Mouse (Mus musculus) erythroblast, embryonic 14.5 days (primary cell): ENCODE data around the gene Lrrc47. TPM values are rescaled to one million over a fixed set of nuclear protein-coding genes. Genes with fewer than 3 reads are reported as not detected.

Experiments used
- H3K27me3 ChIP-seq: 2 replicates; pipeline ENCODE4 v1.6.1; 2012; ENCODE audit warnings: inconsistent platforms; ENCODE audit not compliant: control insufficient read depth
- H3K36me3 ChIP-seq: 2 replicates; pipeline ENCODE4 v1.6.1; 2012; ENCODE audit warnings: mild to moderate bottlenecking, inconsistent platforms; ENCODE audit not compliant: control insufficient read depth
- H3K4me1 ChIP-seq: 2 replicates; pipeline ENCODE4 v1.6.1; 2012; ENCODE audit warnings: inconsistent platforms; ENCODE audit not compliant: control insufficient read depth
- H3K4me3 ChIP-seq: replicated peaks from 2 replicates; pipeline ENCODE3; 2012; ENCODE audit warnings: moderate library complexity, mild to moderate bottlenecking, inconsistent platforms
- H3K9me3 ChIP-seq: 2 replicates; pipeline ENCODE4 v1.6.1; 2012; ENCODE audit warnings: low read length, inconsistent platforms, mixed read lengths; ENCODE audit not compliant: control insufficient read depth
- GATA1 ChIP-seq: IDR thresholded peaks from 2 replicates; pipeline ENCODE4 v1.6.1; 2012; ENCODE audit warnings: low read length, inconsistent platforms, mixed read lengths
- TAL1 ChIP-seq: IDR thresholded peaks from 3 replicates; pipeline ENCODE4 v1.6.1; 2012; ENCODE audit warnings: low read length, inconsistent platforms, mixed read lengths
- polyA plus RNA-seq: library from polyadenylated mRNA; stranded (reverse); fragments of >175 nt; gene quantifications from 2 replicates; pipeline ENCODE4 v1.2.3, GENCODE M21; 2012

Lrrc47 gene
- polyA plus RNA-seq, 1 experiment, result 11.2 TPM

GRCm38 (mm10) chr4:154064827-154065773 lies 53.6 kb downstream of the Lrrc47 start:
- H3K9me3 ChIP-seq, result no peaks in the 10 kb centered on the region
- no peaks in the 10 kb centered on the region for H3K4me1 ChIP-seq
- H3K27me3 ChIP-seq, result peaks cover 6% of the 10 kb centered on the region
- no peak overlapping the region for H3K4me3 ChIP-seq
- no peaks in the 10 kb centered on the region for H3K36me3 ChIP-seq
- TF ChIP-seq GATA1 (no peak), TAL1 (no peak)

GRCm38 (mm10) chr4:154070896-154071295 lies 59.4 kb downstream of the Lrrc47 start:
- H3K4me3 ChIP-seq, result no peak overlapping the region
- no peaks in the 10 kb centered on the region for H3K36me3 ChIP-seq
- no peaks in the 10 kb centered on the region; the same call in 1 of the 2 replicates for H3K9me3 ChIP-seq
- TF ChIP-seq TAL1 (no peak), GATA1 (no peak)
- no peaks in the 10 kb centered on the region; the same call in 1 of the 2 replicates for H3K4me1 ChIP-seq
- H3K27me3 ChIP-seq, result peaks cover 36% of the 10 kb centered on the region

Other genes with a start within 250 kb of the Lrrc47 start
- gene A430005L14Rik, start 54.5 kb upstream of the Lrrc47 start, polyA plus RNA-seq, result 30.6 and 35.2 TPM in 2 replicates
- 0.75 and 2.1 TPM in 2 replicates for gene Dffb, start 36.6 kb upstream of the Lrrc47 start, polyA plus RNA-seq
- 1.2 and 1.3 TPM in 2 replicates for gene Cep104, start 36.5 kb upstream of the Lrrc47 start, polyA plus RNA-seq
- 35.8 and 57.8 TPM in 2 replicates for gene Smim1, start 14.5 kb downstream of the Lrrc47 start, polyA plus RNA-seq
- gene Ccdc27, start 30.9 kb downstream of the Lrrc47 start, polyA plus RNA-seq, result not detected in 2 replicates
- 0.11 TPM in 1 of 2 replicates, not detected in the other for gene Trp73, start 128.5 kb downstream of the Lrrc47 start, polyA plus RNA-seq
- gene Wrap73, start 130.6 kb downstream of the Lrrc47 start, polyA plus RNA-seq, result 1.4 and 1.9 TPM in 2 replicates
- 30.6 and 36.0 TPM in 2 replicates for gene Tprgl, start 148.9 kb downstream of the Lrrc47 start, polyA plus RNA-seq
- gene Megf6, start 159.0 kb downstream of the Lrrc47 start, polyA plus RNA-seq, result under 0.01 TPM in 1 of 2 replicates, not detected in the other